Mouse (Mus musculus): ENCODE data around the gene Bmp3. TPM values are rescaled to one million over a fixed set of nuclear protein-coding genes. Genes with fewer than 3 reads are reported as not detected.

Gene Bmp3
- polyA plus RNA-seq, 1 experiment from 2014 or later = 0.83 TPM

DNA sequence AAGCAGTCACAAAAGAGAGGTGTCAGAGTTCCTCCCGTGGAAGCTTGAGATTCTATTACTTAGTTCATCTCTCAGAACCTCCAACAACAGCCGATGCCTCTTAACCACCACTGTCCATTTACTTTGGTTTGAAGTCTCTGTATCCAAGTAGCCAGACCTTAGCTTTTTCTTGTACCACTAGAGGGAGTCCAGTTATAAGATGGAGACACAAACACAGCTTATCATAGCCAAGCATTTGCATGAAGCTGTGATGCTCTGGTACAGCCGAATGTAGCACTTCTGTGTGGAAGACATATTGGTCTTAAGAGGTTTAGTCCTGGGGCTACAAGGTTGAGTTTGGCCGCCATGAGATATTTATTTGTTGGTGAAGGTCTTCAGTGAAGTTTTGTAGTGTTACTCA lies 48.1 kb downstream of the Bmp3 start:
- H3K36me3 ChIP-seq = no peaks in the 10 kb centered on the region
- no peak overlapping the region for H3K9ac ChIP-seq
- no peak for ATAC-seq (replicated peaks; ENCODE audit: insufficient number of reproducible peaks, insufficient read depth, low FRiP score, low read depth)
- 58% methylated on average over 4 of the region's 4 CpGs for WGBS
- no peak overlapping the region for H3K27ac ChIP-seq
- H3K4me2 ChIP-seq = no peak overlapping the region
- H3K9me3 ChIP-seq (replicated peaks) = no peaks in the 10 kb centered on the region
- no peak overlapping the region for H3K4me3 ChIP-seq
- no peaks in the 10 kb centered on the region for H3K27me3 ChIP-seq
- no peaks in the 10 kb centered on the region for H3K4me1 ChIP-seq (replicated peaks)

GRCm38 (mm10) chr5:98918716-98919115 lies 64.5 kb downstream of the Bmp3 start:
- no peak for ATAC-seq (replicated peaks; ENCODE audit: insufficient number of reproducible peaks, insufficient read depth, low FRiP score, low read depth)
- Histone ChIP-seq H3K4me2 (no peak overlapping the region), H3K4me3 (no peak overlapping the region), H3K9ac (no peak overlapping the region), H3K27me3 (no peaks in the 10 kb centered on the region), H3K27ac (no peak overlapping the region), H3K9me3 (replicated peaks) (no peaks in the 10 kb centered on the region), H3K4me1 (replicated peaks) (peaks cover 5% of the 10 kb centered on the region; the same call in 1 of the 2 replicates), H3K36me3 (no peaks in the 10 kb centered on the region)
- 91% methylated on average over 5 of the region's 5 CpGs for WGBS

DNA sequence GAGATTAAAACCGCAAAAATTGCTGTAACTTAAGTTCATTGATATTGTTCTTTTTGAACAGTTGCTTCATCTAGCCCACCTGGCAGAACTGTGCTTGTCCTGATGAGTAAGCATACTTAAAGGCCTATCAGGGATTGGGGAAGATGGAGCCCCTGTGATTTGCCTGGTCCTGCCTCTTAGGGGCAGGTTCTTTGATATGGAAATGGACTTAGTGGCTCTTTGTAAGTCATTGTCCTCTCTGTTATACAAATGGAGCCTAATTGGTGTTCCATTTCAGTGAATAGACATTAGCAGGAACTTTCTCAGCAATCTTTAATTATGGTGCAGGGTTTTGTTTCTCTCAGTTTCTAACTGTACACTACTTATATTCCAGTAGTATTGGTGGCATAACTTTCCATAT lies 67.4 kb downstream of the Bmp3 start:
- Histone ChIP-seq H3K9me3 (replicated peaks) (no peaks in the 10 kb centered on the region), H3K36me3 (no peaks in the 10 kb centered on the region), H3K9ac (no peak overlapping the region), H3K27ac (no peak overlapping the region), H3K4me1 (replicated peaks) (peaks cover 5% of the 10 kb centered on the region; the same call in 1 of the 2 replicates), H3K4me2 (no peak overlapping the region), H3K4me3 (no peak overlapping the region), H3K27me3 (no peaks in the 10 kb centered on the region)
- no peak for ATAC-seq (replicated peaks; ENCODE audit: insufficient number of reproducible peaks, insufficient read depth, low FRiP score, low read depth)
- 75% methylated on average over 1 of the region's 1 CpGs for WGBS

DNA sequence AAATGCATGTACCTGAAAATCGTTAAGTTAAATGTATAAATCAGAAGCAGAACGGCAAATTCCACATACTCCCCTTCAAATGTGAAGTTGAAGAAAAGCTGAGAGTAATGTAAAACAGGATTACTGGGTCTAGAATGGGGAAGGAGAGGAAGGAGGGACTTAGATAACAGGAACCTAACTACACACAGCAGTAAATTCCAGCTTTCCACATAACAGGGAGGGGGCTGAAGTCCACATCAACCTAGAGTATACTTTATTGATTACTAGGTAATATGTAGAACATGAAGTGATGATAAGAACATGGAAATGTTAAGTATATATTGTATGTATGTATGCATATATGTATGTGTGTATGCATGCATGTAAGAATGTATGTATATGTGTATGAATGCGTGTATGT lies 68.7 kb downstream of the Bmp3 start:
- no peaks in the 10 kb centered on the region for H3K9me3 ChIP-seq (replicated peaks)
- no peaks in the 10 kb centered on the region for H3K36me3 ChIP-seq
- H3K4me3 ChIP-seq = no peak overlapping the region
- H3K9ac ChIP-seq = no peak overlapping the region
- H3K27me3 ChIP-seq = no peaks in the 10 kb centered on the region
- 0 out of 2 replicates have a peak, but pooled peaks cover 3% of the 10 kb centered on the region for H3K4me1 ChIP-seq (replicated peaks)
- H3K27ac ChIP-seq = no peak overlapping the region
- WGBS = 81% methylated on average over 3 of the region's 3 CpGs
- H3K4me2 ChIP-seq = no peak overlapping the region
- no peak for ATAC-seq (replicated peaks; ENCODE audit: insufficient number of reproducible peaks, insufficient read depth, low FRiP score, low read depth)

Other genes starting within 250 kb of the Bmp3 start
- gene Prkg2, start 182.9 kb downstream of the Bmp3 start, polyA plus RNA-seq (2015; fragmentation: Nextera tagmentation; extraction: Ambion mirVana) = 0.21 and 1.3 TPM in 2 replicates